Mouse (Mus musculus): ENCODE measurements around the gene Pnpla5.

- TF ChIP-seq MAX (IDR thresholded peaks at IDR 0.05; ENCODE audit: low read length) (no peak), E2F4 (IDR thresholded peaks at IDR 0.05; ENCODE audit: insufficient replicate concordance, low read depth, low read length) (no peak), EP300 (IDR thresholded peaks at IDR 0.05; ENCODE audit: low read length) (no peak), CTCF (conservative IDR thresholded peaks at IDR 0.05 in 1 of 2, IDR thresholded peaks at IDR 0.05 in 1 of 2; ENCODE audit: low read depth in 2 of 2, low read length in 2 of 2) (no peak), SMC3 (IDR thresholded peaks at IDR 0.05; ENCODE audit: low read depth, low read length) (no peak), ZMIZ1 (IDR thresholded peaks at IDR 0.05; ENCODE audit: low read depth, low read length) (no peak), NRF1 (IDR thresholded peaks at IDR 0.05; ENCODE audit: low read depth, low read length) (no peak), USF2 (conservative IDR thresholded peaks at IDR 0.05; ENCODE audit: low read depth, low read length) (no peak), POLR2AphosphoS2 (IDR thresholded peaks at IDR 0.05; ENCODE audit: low read depth, low read length) (no peak), POLR2A (IDR thresholded peaks at IDR 0.05; ENCODE audit: low read depth, low read length) (no peak), JUND (conservative IDR thresholded peaks at IDR 0.05; ENCODE audit: low read depth, low read length) (no peak), CHD1 (IDR thresholded peaks at IDR 0.05; ENCODE audit: low read depth, low read length) (no peak)
Observed at GRCm38 (mm10) chr15:84065140-84065539, 57.8 kb downstream of the Pnpla5 start, which contains the start of gene Efcab6.
